Mouse (Mus musculus) stomach, postnatal 0 days (tissue): ENCODE measurements around the gene Mpdu1.

ENCODE experiments used
- CTCF ChIP-seq: IDR thresholded peaks from 2 replicates; pipeline ENCODE4 v1.5.1; 2016; ENCODE audit warnings: antibody characterized with exemption, low read depth, mild to moderate bottlenecking, moderate library complexity
- EP300 ChIP-seq: optimal IDR thresholded peaks from 2 replicates; pipeline ENCODE3; 2016; ENCODE audit warnings: antibody characterized with exemption

DNA sequence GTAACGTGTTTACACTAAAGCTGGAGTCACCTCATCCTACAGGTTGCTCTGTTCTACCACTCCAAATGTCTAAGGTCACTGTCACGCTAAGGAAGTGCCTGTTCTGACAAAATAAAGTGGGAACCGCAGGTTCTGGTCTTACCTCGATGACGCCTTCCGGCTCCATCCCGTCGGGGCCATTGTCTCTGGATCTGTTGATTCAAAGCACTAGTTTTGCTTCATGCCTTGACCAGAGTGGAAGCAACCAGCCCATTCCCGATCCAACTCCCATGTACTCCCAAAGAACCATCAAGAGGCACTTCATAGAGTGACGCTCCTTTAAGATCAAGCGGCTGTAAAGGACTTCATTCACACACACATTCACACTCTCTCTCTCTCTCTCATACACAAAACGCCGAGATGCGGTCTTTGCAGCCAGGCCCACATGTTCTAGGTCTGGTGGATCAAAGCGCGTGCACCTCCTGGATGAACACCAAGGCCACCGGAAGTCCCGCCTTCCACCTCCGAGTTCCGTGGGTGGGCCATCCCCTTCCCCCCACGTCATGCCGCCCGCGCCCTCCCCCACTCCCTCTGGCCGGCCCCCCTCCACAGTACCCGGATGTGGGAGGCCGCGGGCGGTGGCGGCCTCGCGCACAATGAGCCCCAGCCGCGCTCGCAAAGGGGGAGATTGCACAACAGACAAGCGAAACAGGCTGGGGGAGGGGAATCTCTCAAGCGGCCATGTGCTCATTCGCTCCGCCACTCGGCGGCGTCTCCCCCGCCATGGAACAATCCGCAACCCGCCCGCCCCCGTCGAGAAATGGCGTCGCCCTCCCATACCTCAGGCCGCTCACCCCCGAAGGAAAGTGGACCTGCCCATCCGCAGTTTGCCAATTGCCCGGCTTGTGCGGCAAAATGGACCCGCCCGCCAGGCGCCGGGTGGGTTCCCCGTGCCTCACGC, 8.6 kb upstream of the Mpdu1 start:
- TF ChIP-seq CTCF: peak; percentile 42
- peak; percentile 91 for TF ChIP-seq EP300
